Mouse (Mus musculus) layer of hippocampus, postnatal 14 days (tissue): ENCODE data around the gene Aldh9a1. TPM values are rescaled to one million over a fixed set of nuclear protein-coding genes. Genes with fewer than 3 reads are reported as not detected.

Experiments
- microRNA-seq, 2 experiments: library from miRNA; unstranded; fragments of <30 nt; microRNA quantifications; one replicate each; pipeline ENCODE4 v1.2.0; 2021
- total RNA-seq, 2 experiments: library from RNA; stranded (reverse); gene quantifications; 2 replicates each; pipeline ENCODE4 v1.2.3; 2021

Aldh9a1 gene
- total RNA-seq, 2 experiments from 2014 or later = 19.5 to 22.5 TPM

Small RNA genes lying within 50 kb of the gene (microRNA-seq; reads per million reads assigned to microRNA genes)
- 0 reads per million in 2 experiments for gene Gm25911

Other genes with a start within 250 kb of the Aldh9a1 start
- 10 to 100 TPM; 64.2 to 68.1 TPM for gene Uck2, start 64.7 kb upstream of the Aldh9a1 start, total RNA-seq
- gene Tmco1, start 41.6 kb upstream of the Aldh9a1 start, total RNA-seq = 10 to 100 TPM; 43.2 to 48.9 TPM
- 100 to 1,000 TPM; 113 to 115 TPM for gene Mgst3, start 43.9 kb downstream of the Aldh9a1 start, total RNA-seq
- gene Lrrc52, start 116.8 kb downstream of the Aldh9a1 start, total RNA-seq = not detected
- gene Rxrg, start 248.4 kb downstream of the Aldh9a1 start, total RNA-seq = 1 to 10 TPM; 4.7 to 6.3 TPM